Mouse (Mus musculus): ENCODE measurements around the gene Tmem106a. TPM values are rescaled to one million over a fixed set of nuclear protein-coding genes. Genes with fewer than 3 reads are reported as not detected.

Gene Tmem106a
- total RNA-seq, 2 experiments from 2014 or later, result 13.9 to 26.8 TPM

DNA sequence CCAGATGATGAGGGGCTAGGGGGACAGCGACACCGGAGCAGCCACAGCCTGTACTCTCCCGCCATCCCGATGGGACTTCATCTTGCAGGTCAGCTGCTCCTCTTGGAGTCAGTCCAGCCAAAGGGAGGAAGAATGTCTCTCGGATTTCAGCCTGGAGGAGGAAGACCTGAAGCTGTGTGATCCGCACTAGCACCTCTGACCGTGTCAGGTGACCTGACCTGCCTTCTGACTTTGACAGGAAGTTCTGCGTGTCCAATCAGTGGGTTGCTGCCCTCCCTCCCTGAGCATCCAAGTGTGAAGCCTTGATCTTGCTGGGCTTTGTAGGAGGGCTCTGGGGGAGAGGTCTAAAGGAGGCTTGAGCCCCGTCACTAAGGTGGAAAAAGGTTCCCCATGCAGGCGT is 53.6 kb downstream of the Tmem106a start:
- no peak for DNase-seq (ENCODE audit: low spot score in 2 of 2)

DNA sequence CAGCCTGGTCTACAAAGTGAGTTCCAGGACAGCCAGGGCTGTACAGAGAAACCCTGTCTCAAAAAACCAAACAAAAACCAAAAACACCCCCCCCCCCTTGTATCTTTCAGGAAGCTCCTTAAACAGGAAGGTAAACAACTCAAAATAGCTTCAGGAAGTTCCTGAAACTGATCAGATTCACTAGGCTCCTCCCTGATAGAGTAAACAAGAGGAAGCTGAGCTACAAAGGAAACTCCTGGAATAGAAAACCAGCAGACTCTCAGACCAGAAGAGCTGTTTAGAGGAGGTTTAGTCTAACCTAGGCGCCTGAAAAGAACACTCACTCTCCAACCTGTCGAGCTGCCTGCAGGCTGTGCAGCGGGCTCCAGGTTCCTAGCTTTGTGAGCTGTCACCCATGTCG is 57.7 kb downstream of the Tmem106a start:
- no peak for DNase-seq (ENCODE audit: low spot score in 2 of 2)

DNA sequence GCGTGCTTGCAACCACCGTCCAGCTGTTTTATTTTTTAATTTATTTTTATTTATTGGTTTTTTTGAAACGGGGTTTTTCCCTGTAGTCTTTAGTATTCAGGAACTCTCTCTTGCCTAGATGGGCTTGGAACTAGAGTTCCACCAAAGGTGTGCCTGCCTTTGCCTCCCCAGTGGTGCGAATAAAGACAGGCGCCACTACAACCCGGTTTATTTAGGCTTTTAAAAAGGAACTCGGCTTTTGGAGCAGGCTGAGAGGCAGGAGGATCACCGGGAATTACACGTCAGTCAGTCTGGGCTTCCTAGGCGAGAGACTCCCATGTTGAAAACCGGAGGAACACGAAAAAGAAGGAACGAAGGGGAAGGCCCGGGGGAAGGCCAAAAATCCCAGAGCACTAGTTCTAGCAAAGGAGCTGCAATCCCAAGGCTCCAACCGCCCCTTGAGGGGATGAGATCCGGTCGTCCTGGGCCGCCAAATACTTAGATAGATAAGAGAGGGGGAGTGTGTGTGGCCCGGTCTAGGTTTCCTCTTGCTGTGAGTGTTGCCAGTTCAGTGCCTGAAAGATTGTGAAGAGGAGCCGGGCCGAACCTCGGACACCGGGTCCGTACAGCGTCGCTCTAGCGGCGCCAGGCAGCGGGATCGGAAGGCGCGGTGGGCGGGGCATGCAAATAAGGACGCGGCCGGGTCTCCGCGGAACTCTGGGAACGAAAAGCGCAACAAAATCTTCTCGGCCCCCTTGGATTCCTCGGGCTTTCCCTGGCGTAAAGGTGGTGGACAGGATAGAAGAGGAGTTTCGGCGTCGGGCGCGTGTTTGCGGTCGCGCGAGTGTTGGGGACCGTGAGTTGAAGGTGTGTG is 59.0 kb downstream of the Tmem106a start:
- DNase-seq (ENCODE audit: low spot score in 2 of 2), result peak; percentile 70 to 76

Other genes starting within 250 kb of the Tmem106a start
- 10 to 100 TPM; 13.0 to 27.5 TPM for gene G6pc, start 214.7 kb upstream of the Tmem106a start, total RNA-seq (2021)
- 10 to 100 TPM; 29.1 to 38.1 TPM for gene Aarsd1, start 164.6 kb upstream of the Tmem106a start, total RNA-seq (2021)
- 1 to 10 TPM; 2.7 to 4.7 TPM for gene Gm27029, start 157.4 kb upstream of the Tmem106a start, total RNA-seq (2021)
- gene Rundc1, start 157.2 kb upstream of the Tmem106a start, total RNA-seq (2021), result 10 to 100 TPM; 28.2 TPM
- gene Ptges3l, start 156.9 kb upstream of the Tmem106a start, total RNA-seq (2021), result 1 to 10 TPM; 6.1 TPM
- gene Rpl27, start 139.9 kb upstream of the Tmem106a start, total RNA-seq (2021), result 10 to 100 TPM; 68.8 to 83.9 TPM
- gene Ifi35, start 133.8 kb upstream of the Tmem106a start, total RNA-seq (2021), result 10 to 100 TPM; 30.0 to 38.8 TPM
- gene Rnd2, start 117.2 kb upstream of the Tmem106a start, total RNA-seq (2021), result 10 to 100 TPM in 1 of 2 experiments, 1 to 10 TPM in 1; 9.8 to 14.9 TPM
- 100 to 1,000 TPM; 126 TPM for gene Vat1, start 116.0 kb upstream of the Tmem106a start, total RNA-seq (2021)
- under 1 TPM; 0.80 to 0.96 TPM for gene Brca1, start 30.3 kb upstream of the Tmem106a start, total RNA-seq (2021)
- gene Nbr1, start 30.1 kb upstream of the Tmem106a start, total RNA-seq (2021), result 100 to 1,000 TPM; 128 to 165 TPM
- gene Gm11634, start 17.0 kb downstream of the Tmem106a start, total RNA-seq (2021), result not detected
- 10 to 100 TPM; 29.3 to 31.3 TPM for gene Rdm1, start 45.0 kb downstream of the Tmem106a start, total RNA-seq (2021)
- 10 to 100 TPM; 11.6 to 14.3 TPM for gene Arl4d, start 83.3 kb downstream of the Tmem106a start, total RNA-seq (2021)
- gene Dhx8, start 150.7 kb downstream of the Tmem106a start, total RNA-seq (2021), result 10 to 100 TPM; 24.2 to 27.7 TPM
- 1 to 10 TPM in 1 of 2 experiments, under 1 TPM in 1; 0.77 to 2.0 TPM for gene Etv4, start 203.1 kb downstream of the Tmem106a start, total RNA-seq (2021)